Mouse (Mus musculus) MEL (cell line): ENCODE data around the gene Nfe2l3. TPM values are rescaled to one million over a fixed set of nuclear protein-coding genes. Genes with fewer than 3 reads are reported as not detected.

Experiments
- DNase-seq: peaks from one replicate; pipeline ENCODE4 v3.0.0; 2011; ENCODE audit warnings: low read depth, low spot score
- H3K27ac ChIP-seq: 2 replicates; pipeline ENCODE4 v1.5.1; 2012; ENCODE audit warnings: low read depth, mild to moderate bottlenecking, control low read depth, low read length, moderate library complexity; ENCODE audit not compliant: control insufficient read depth
- H3K27me3 ChIP-seq, 2 experiments: fragments of 150-350 bp in 1 of 2; sonication (generic) in 1 of 2; 2 replicates each; pipeline ENCODE4 v1.6.1; 2012; ENCODE audit warnings: low read length in 2 of 2, mild to moderate bottlenecking in 2 of 2, improper control_type of control experiment in 1 of 2, moderate library complexity in 1 of 2; ENCODE audit not compliant: insufficient read depth in 2 of 2, control insufficient read depth in 1 of 2
- H3K36me3 ChIP-seq, 2 experiments: 2 replicates each; pipeline ENCODE4 v1.6.1; 2012 to 2014; ENCODE audit warnings: low read length in 2 of 2, improper control_type of control experiment in 1 of 2, inconsistent platforms in 1 of 2, mild to moderate bottlenecking in 1 of 2; ENCODE audit not compliant: insufficient read depth in 2 of 2, control insufficient read depth in 1 of 2
- H3K4me1 ChIP-seq, 2 experiments: fragments of 150-350 bp in 1 of 2; sonication (generic) in 1 of 2; 2 replicates each; pipeline ENCODE4 v1.6.1; 2012; ENCODE audit warnings: low read length in 2 of 2, improper control_type of control experiment in 1 of 2, mild to moderate bottlenecking in 1 of 2; ENCODE audit not compliant: insufficient read depth in 2 of 2, control insufficient read depth in 1 of 2
- H3K4me3 ChIP-seq, 2 experiments: fragments of 150-350 bp in 1 of 2; sonication (generic) in 1 of 2; 2 replicates each; pipeline ENCODE4 v1.5.1; 2012; ENCODE audit warnings: low read depth in 2 of 2, low read length in 2 of 2, mild to moderate bottlenecking in 2 of 2, moderate library complexity in 2 of 2, control low read depth in 1 of 2, improper control_type of control experiment in 1 of 2; ENCODE audit not compliant: control insufficient read depth in 1 of 2, insufficient read depth in 1 of 2
- H3K79me2 ChIP-seq: 2 replicates; pipeline ENCODE4 v1.6.1; 2012; ENCODE audit warnings: mild to moderate bottlenecking, low read length, moderate library complexity; ENCODE audit not compliant: control insufficient read depth, poor library complexity, insufficient read depth
- H3K9ac ChIP-seq: 2 replicates; pipeline ENCODE4 v1.6.1; 2012; ENCODE audit warnings: low read depth, mild to moderate bottlenecking, control low read depth, low read length, moderate library complexity; ENCODE audit not compliant: control insufficient read depth, poor library complexity, severe bottlenecking
- H3K9me3 ChIP-seq: fragments of 150-350 bp; sonication (generic); replicated peaks from 2 replicates; pipeline ENCODE4 v1.6.1; 2012; ENCODE audit warnings: mild to moderate bottlenecking, low read length, improper control_type of control experiment, moderate library complexity; ENCODE audit not compliant: insufficient read depth
- CHD1 ChIP-seq: IDR thresholded peaks from 2 replicates; pipeline ENCODE4 v1.6.1; 2012; ENCODE audit warnings: low read depth, mild to moderate bottlenecking, inconsistent platforms, low read length, improper control_type of control experiment
- CHD2 ChIP-seq: IDR thresholded peaks from 2 replicates; pipeline ENCODE4 v1.6.1; 2011; ENCODE audit warnings: low read length, improper control_type of control experiment
- ELF1 ChIP-seq: IDR thresholded peaks from 2 replicates; pipeline ENCODE4 v1.6.1; 2014; ENCODE audit warnings: low read depth, mild to moderate bottlenecking, inconsistent platforms, low read length, improper control_type of control experiment, moderate library complexity
- EP300 ChIP-seq, 2 experiments: IDR thresholded peaks; 2 replicates each; pipeline ENCODE4 v1.6.1; 2011; ENCODE audit warnings: improper control_type of control experiment in 2 of 2, low read length in 2 of 2, low read depth in 1 of 2, mild to moderate bottlenecking in 1 of 2
- ETS1 ChIP-seq: IDR thresholded peaks from 2 replicates; pipeline ENCODE4 v1.6.1; 2012; ENCODE audit warnings: low read depth, mild to moderate bottlenecking, inconsistent platforms, low read length, improper control_type of control experiment, moderate library complexity
- GABPA ChIP-seq: IDR thresholded peaks from 2 replicates; pipeline ENCODE4 v1.6.1; 2012; ENCODE audit warnings: low read depth, mild to moderate bottlenecking, inconsistent platforms, low read length, improper control_type of control experiment, moderate library complexity
- GATA1 ChIP-seq: IDR thresholded peaks from 2 replicates; pipeline ENCODE4 v1.6.1; 2011; ENCODE audit warnings: low read depth, low read length, improper control_type of control experiment
- HCFC1 ChIP-seq: IDR thresholded peaks from 2 replicates; pipeline ENCODE4 v1.6.1; 2012; ENCODE audit warnings: low read depth, mild to moderate bottlenecking, inconsistent platforms, low read length, improper control_type of control experiment, moderate library complexity
- KAT2A ChIP-seq: conservative IDR thresholded peaks from 2 replicates; pipeline ENCODE4 v1.6.1; 2012; ENCODE audit warnings: low read depth, low read length, improper control_type of control experiment, inconsistent platforms
- MAFK ChIP-seq: IDR thresholded peaks from 2 replicates; pipeline ENCODE4 v1.6.1; 2011; ENCODE audit warnings: low read depth, mild to moderate bottlenecking, low read length, improper control_type of control experiment, borderline replicate concordance
- MAX ChIP-seq: IDR thresholded peaks from 2 replicates; pipeline ENCODE4 v1.6.1; 2011; ENCODE audit warnings: low read length, improper control_type of control experiment
- MAZ ChIP-seq: IDR thresholded peaks from 2 replicates; pipeline ENCODE4 v1.6.1; 2012; ENCODE audit warnings: low read depth, mild to moderate bottlenecking, inconsistent platforms, low read length, improper control_type of control experiment
- MXI1 ChIP-seq: IDR thresholded peaks from 2 replicates; pipeline ENCODE4 v1.6.1; 2011; ENCODE audit warnings: mild to moderate bottlenecking, low read depth, low read length, improper control_type of control experiment
- MYC ChIP-seq: IDR thresholded peaks from 2 replicates; pipeline ENCODE4 v1.6.1; 2011; ENCODE audit warnings: low read depth, mild to moderate bottlenecking, low read length, improper control_type of control experiment, moderate library complexity
- NELFE ChIP-seq: IDR thresholded peaks from 2 replicates; pipeline ENCODE4 v1.6.1; 2011; ENCODE audit warnings: low read depth, low read length, improper control_type of control experiment
- POLR2A ChIP-seq, 2 experiments: IDR thresholded peaks; 2 replicates each; pipeline ENCODE4 v1.6.1; 2011 to 2012; ENCODE audit warnings: low read length in 2 of 2, mild to moderate bottlenecking in 2 of 2, control low read depth in 1 of 2, improper control_type of control experiment in 1 of 2, low read depth in 1 of 2, moderate library complexity in 1 of 2; ENCODE audit not compliant: control insufficient read depth in 1 of 2, insufficient read depth in 1 of 2, poor library complexity in 1 of 2
- POLR2AphosphoS2 ChIP-seq: IDR thresholded peaks from 2 replicates; pipeline ENCODE4 v1.6.1; 2011; ENCODE audit warnings: low read length, improper control_type of control experiment
- POLR2AphosphoS5 ChIP-seq: IDR thresholded peaks from 2 replicates; pipeline ENCODE4 v1.6.1; 2012; ENCODE audit warnings: low read depth, borderline replicate concordance, mild to moderate bottlenecking, inconsistent platforms, low read length, moderate library complexity, mixed read lengths
- SIN3A ChIP-seq: IDR thresholded peaks from 2 replicates; pipeline ENCODE4 v1.6.1; 2012; ENCODE audit warnings: low read length, improper control_type of control experiment, inconsistent platforms
- TBP ChIP-seq: IDR thresholded peaks from 2 replicates; pipeline ENCODE4 v1.8.0; 2011; ENCODE audit warnings: low read depth, low read length, improper control_type of control experiment
- TCF12 ChIP-seq: IDR thresholded peaks from 2 replicates; pipeline ENCODE4 v1.6.1; 2014; ENCODE audit warnings: low read depth, mild to moderate bottlenecking, inconsistent platforms, low read length, improper control_type of control experiment, moderate library complexity
- ZC3H11A ChIP-seq: IDR thresholded peaks from 2 replicates; pipeline ENCODE4 v1.6.1; 2012; ENCODE audit warnings: low read depth, mild to moderate bottlenecking, inconsistent platforms, low read length, improper control_type of control experiment
- ZKSCAN1 ChIP-seq: IDR thresholded peaks from 2 replicates; pipeline ENCODE4 v1.6.1; 2012; ENCODE audit warnings: low read depth, mild to moderate bottlenecking, inconsistent platforms, low read length, improper control_type of control experiment, moderate library complexity
- ZMIZ1 ChIP-seq: IDR thresholded peaks from 2 replicates; pipeline ENCODE4 v1.6.1; 2012; ENCODE audit warnings: low read depth, mild to moderate bottlenecking, inconsistent platforms, low read length, improper control_type of control experiment, moderate library complexity
- ZNF384 ChIP-seq: IDR thresholded peaks from 2 replicates; pipeline ENCODE4 v1.6.1; 2012; ENCODE audit warnings: low read depth, mild to moderate bottlenecking, inconsistent platforms, low read length, improper control_type of control experiment
- polyA plus RNA-seq, 2 experiments: library from polyadenylated mRNA; stranded (reverse) in 1 of 2; unstranded in 1 of 2; fragments of >175 nt in 1 of 2; fragments of >200 nt in 1 of 2; gene quantifications; 2 replicates each; pipeline versions ENCODE4 v1.2.1 to v1.2.4; 2012; ENCODE audit warnings: low replicate concordance in 2 of 2, low read depth in 1 of 2; ENCODE audit not compliant: insufficient read length in 2 of 2, insufficient read depth in 1 of 2, missing spikeins in 1 of 2
- total RNA-seq: library from RNA; depleted of rRNA; stranded (reverse); fragments of 300-350 nt; gene quantifications from 2 replicates; pipeline ENCODE4 v1.2.3, GENCODE M21; 2012

Nfe2l3 gene
- total and polyA plus RNA-seq, 3 experiments = 0.15 to 0.21 TPM; not detected in 1

DNA sequence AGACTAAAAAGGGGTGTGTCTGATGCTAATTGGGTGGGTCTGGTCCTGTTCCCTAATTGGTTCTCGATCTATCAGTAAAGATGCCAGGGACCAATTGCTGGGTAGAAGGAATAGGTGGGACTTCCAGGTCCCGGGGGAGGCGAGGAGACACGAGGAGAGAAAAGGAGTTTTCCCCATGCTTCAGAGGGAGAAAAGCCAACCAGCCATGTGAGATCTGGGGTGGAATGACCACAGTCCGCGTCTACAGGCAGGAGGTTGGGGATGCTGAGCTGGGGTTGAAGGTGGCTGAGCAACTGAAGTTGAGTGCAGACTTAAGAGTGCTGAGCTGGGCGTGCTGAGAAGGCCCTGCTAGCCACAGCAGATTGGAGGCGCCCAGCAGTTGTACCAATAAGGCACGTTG, 37.0 kb upstream of the Nfe2l3 start:
- Histone ChIP-seq H3K9me3 (no peaks in the 10 kb centered on the region), H3K36me3 (peaks cover 0 to 8% of the 10 kb centered on the region in 2 experiments; a peak in 2 of 4 replicates), H3K79me2 (no peaks in the 10 kb centered on the region; the same call in 1 of the 2 replicates), H3K27me3 (no peaks in the 10 kb centered on the region; a peak in 1 of 4 replicates), H3K4me3 (peak overlapping the region; percentile 56 to 68), H3K9ac (peak overlapping the region; percentile 75), H3K4me1 (peaks cover 0 to 16% of the 10 kb centered on the region in 2 experiments; a peak in 3 of 4 replicates), H3K27ac (peak overlapping the region; percentile 39)
- TF ChIP-seq MAFK (no peak), TBP (peak; percentile 82), POLR2AphosphoS2 (peak; percentile 64; the same call in 1 of the 2 replicates), MYC (peak; percentile 92), POLR2A (IDR thresholded peaks at IDR 0.05; ENCODE audit: control insufficient read depth in 1 of 2, insufficient read depth in 1 of 2, low read depth in 1 of 2, low read length in 2 of 2, poor library complexity in 1 of 2) (peak; percentile 52 to 95; a peak in 3 of 4 replicates), ZKSCAN1 (no peak), MXI1 (peak; percentile 80), GATA1 (no peak), NELFE (peak; percentile 65), POLR2AphosphoS5 (no peak), CHD2 (no peak), HCFC1 (peak; percentile 61; the same call in 1 of the 2 replicates), ZC3H11A (no peak), CHD1 (no peak), GABPA (no peak), ELF1 (no peak), ZNF384 (no peak), KAT2A (no peak), TCF12 (peak; percentile 14; the same call in 1 of the 2 replicates), ZMIZ1 (0 out of 2 replicates have a peak, but pooled peaks have one; percentile 44), MAZ (no peak), ETS1 (no peak), SIN3A (peak; percentile 60; the same call in 1 of the 2 replicates), EP300 (IDR thresholded peaks at IDR 0.05; ENCODE audit: low read depth in 1 of 2, low read length in 2 of 2) (no peak), MAX (peak; percentile 86)
- peak; percentile 93 for DNase-seq
